Mouse (Mus musculus): Measurements from ENCODE around the gene Fbxo30. TPM values are rescaled to one million over a fixed set of nuclear protein-coding genes. Genes with fewer than 3 reads are reported as not detected.

Fbxo30 gene
- polyA plus RNA-seq, 1 experiment from 2014 or later: 19.5 TPM

- H3K36me3 ChIP-seq (replicated peaks; ENCODE audit: insufficient read depth, low read length): no peaks in the 10 kb centered on the region
- no peaks in the 10 kb centered on the region for H3K9me3 ChIP-seq (ENCODE audit: low read length)
- peak overlapping the region; percentile 88 for H3K4me2 ChIP-seq (ENCODE audit: low read depth, low read length)
- peak overlapping the region; percentile 89 for H3K4me3 ChIP-seq (ENCODE audit: low read depth, low read length)
- H3K9ac ChIP-seq (replicated peaks): peak overlapping the region; percentile 96
- H3K27ac ChIP-seq (ENCODE audit: low read depth): peak overlapping the region; percentile 98
- DNase-seq (no peak), ATAC-seq (no peak)
- peaks cover 5% of the 10 kb centered on the region; the same call in 1 of the 2 replicates for H3K4me1 ChIP-seq (ENCODE audit: insufficient read depth)
- no peaks in the 10 kb centered on the region for H3K27me3 ChIP-seq (ENCODE audit: insufficient read depth, low read length)
- 4% methylated on average over 4 of the region's 4 CpGs for WGBS (ENCODE audit: insufficient replicate concordance)
- TF ChIP-seq CTCF (IDR thresholded peaks at IDR 0.05; ENCODE audit: low read depth) (no peak), EP300 (IDR thresholded peaks at IDR 0.05; ENCODE audit: low read depth) (peak; percentile 45; the same call in 1 of the 2 replicates)
Measured at GRCm38 (mm10) chr10:11282306-11282631, 1.1 kb downstream of the Fbxo30 start.

- Histone ChIP-seq H3K36me3 (replicated peaks; ENCODE audit: insufficient read depth, low read length) (peaks cover 30% of the 10 kb centered on the region), H3K4me2 (ENCODE audit: low read depth, low read length) (no peak overlapping the region), H3K4me3 (ENCODE audit: low read depth, low read length) (no peak overlapping the region), H3K9me3 (ENCODE audit: low read length) (no peaks in the 10 kb centered on the region), H3K27me3 (ENCODE audit: insufficient read depth, low read length) (no peaks in the 10 kb centered on the region), H3K9ac (replicated peaks) (no peak overlapping the region), H3K4me1 (ENCODE audit: insufficient read depth) (no peaks in the 10 kb centered on the region), H3K27ac (ENCODE audit: low read depth) (no peak overlapping the region)
- ATAC-seq: peak; percentile 62
- TF ChIP-seq EP300 (IDR thresholded peaks at IDR 0.05; ENCODE audit: low read depth) (no peak), CTCF (IDR thresholded peaks at IDR 0.05; ENCODE audit: low read depth) (no peak)
- 80% methylated on average over 6 of the region's 6 CpGs for WGBS (ENCODE audit: insufficient replicate concordance)
- no peak for DNase-seq
Measured at GRCm38 (mm10) chr10:11298418-11298817, 17.3 kb downstream of the Fbxo30 start.

GRCm38 (mm10) chr10:11305365-11306053, 24.4 kb downstream of the Fbxo30 start:
- no peak overlapping the region for H3K4me3 ChIP-seq (ENCODE audit: low read depth, low read length)
- H3K36me3 ChIP-seq (replicated peaks; ENCODE audit: insufficient read depth, low read length): 0 out of 2 replicates have a peak, but pooled peaks cover under 1% of the 10 kb centered on the region
- no peak overlapping the region for H3K27ac ChIP-seq (ENCODE audit: low read depth)
- H3K4me1 ChIP-seq (ENCODE audit: insufficient read depth): 0 out of 2 replicates have a peak, but pooled peaks cover 2% of the 10 kb centered on the region
- no peak overlapping the region for H3K4me2 ChIP-seq (ENCODE audit: low read depth, low read length)
- no peaks in the 10 kb centered on the region for H3K27me3 ChIP-seq (ENCODE audit: insufficient read depth, low read length)
- H3K9ac ChIP-seq (replicated peaks): no peak overlapping the region
- no peak for DNase-seq
- ATAC-seq: no peak
- TF ChIP-seq CTCF (IDR thresholded peaks at IDR 0.05; ENCODE audit: low read depth): no peak
- no peak for TF ChIP-seq EP300 (IDR thresholded peaks at IDR 0.05; ENCODE audit: low read depth)
- H3K9me3 ChIP-seq (ENCODE audit: low read length): no peaks in the 10 kb centered on the region
- 83% methylated on average over 9 of the region's 9 CpGs for WGBS (ENCODE audit: insufficient replicate concordance)

- H3K4me3 ChIP-seq (ENCODE audit: low read depth, low read length): no peak overlapping the region
- DNase-seq: no peak
- ATAC-seq: peak; percentile 21; the same call in 1 of the 2 replicates
Measured at GRCm38 (mm10) chr10:11306054-11306367, 24.9 kb downstream of the Fbxo30 start.

GRCm38 (mm10) chr10:11309866-11310265, 28.7 kb downstream of the Fbxo30 start:
- DNase-seq: no peak
- TF ChIP-seq CTCF (IDR thresholded peaks at IDR 0.05; ENCODE audit: low read depth): no peak
- TF ChIP-seq EP300 (IDR thresholded peaks at IDR 0.05; ENCODE audit: low read depth): no peak
- no peaks in the 10 kb centered on the region for H3K9me3 ChIP-seq (ENCODE audit: low read length)
- no peak overlapping the region for H3K9ac ChIP-seq (replicated peaks)
- no peaks in the 10 kb centered on the region for H3K27me3 ChIP-seq (ENCODE audit: insufficient read depth, low read length)
- no peak overlapping the region for H3K27ac ChIP-seq (ENCODE audit: low read depth)
- H3K4me3 ChIP-seq (ENCODE audit: low read depth, low read length): no peak overlapping the region
- no peak for ATAC-seq
- H3K4me2 ChIP-seq (ENCODE audit: low read depth, low read length): no peak overlapping the region
- H3K4me1 ChIP-seq (ENCODE audit: insufficient read depth): 0 out of 2 replicates have a peak, but pooled peaks cover 2% of the 10 kb centered on the region
- H3K36me3 ChIP-seq (replicated peaks; ENCODE audit: insufficient read depth, low read length): no peaks in the 10 kb centered on the region
- 79% methylated on average over 1 of the region's 1 CpGs for whole genome bisulfite sequencing (ENCODE audit: insufficient replicate concordance)

More at GRCm38 (mm10) chr10:11306054-11306367, 24.9 kb downstream of the Fbxo30 start:
- no peak for TF ChIP-seq EP300 (IDR thresholded peaks at IDR 0.05; ENCODE audit: low read depth)
- no peak for TF ChIP-seq CTCF (IDR thresholded peaks at IDR 0.05; ENCODE audit: low read depth)
- Histone ChIP-seq H3K27ac (ENCODE audit: low read depth) (no peak overlapping the region), H3K4me2 (ENCODE audit: low read depth, low read length) (no peak overlapping the region), H3K9me3 (ENCODE audit: low read length) (no peaks in the 10 kb centered on the region), H3K4me1 (ENCODE audit: insufficient read depth) (0 out of 2 replicates have a peak, but pooled peaks cover 2% of the 10 kb centered on the region), H3K9ac (replicated peaks) (no peak overlapping the region), H3K36me3 (replicated peaks; ENCODE audit: insufficient read depth, low read length) (no peaks in the 10 kb centered on the region), H3K27me3 (ENCODE audit: insufficient read depth, low read length) (no peaks in the 10 kb centered on the region)
- 64% methylated on average over 2 of the region's 2 CpGs for WGBS (ENCODE audit: insufficient replicate concordance)

GRCm38 (mm10) chr10:11310481-11310880, 29.4 kb downstream of the Fbxo30 start:
- Histone ChIP-seq H3K9me3 (ENCODE audit: low read length) (no peaks in the 10 kb centered on the region), H3K4me1 (ENCODE audit: insufficient read depth) (0 out of 2 replicates have a peak, but pooled peaks cover 2% of the 10 kb centered on the region), H3K27me3 (ENCODE audit: insufficient read depth, low read length) (no peaks in the 10 kb centered on the region), H3K27ac (ENCODE audit: low read depth) (no peak overlapping the region), H3K36me3 (replicated peaks; ENCODE audit: insufficient read depth, low read length) (no peaks in the 10 kb centered on the region), H3K4me3 (ENCODE audit: low read depth, low read length) (no peak overlapping the region), H3K9ac (replicated peaks) (no peak overlapping the region), H3K4me2 (ENCODE audit: low read depth, low read length) (no peak overlapping the region)
- ATAC-seq (no peak), DNase-seq (no peak)
- TF ChIP-seq CTCF (IDR thresholded peaks at IDR 0.05; ENCODE audit: low read depth): no peak
